Mouse (Mus musculus) embryonic stem cell, embryonic (primary cell): ENCODE data around the gene Ppp4r3a.
"Not testable (repeated sequence)": the region's sequence is repeated elsewhere in the genome, so short reads cannot be mapped to it uniquely, and the experiment has no call there.

ENCODE experiments used
- CTCF ChIA-PET, 4 experiments: fragments of 300-600 bp in 2 of 4; fragments of 350-600 bp in 2 of 4; sonication (Branson Sonifier 250); formaldehyde crosslinking; loops; one replicate each; lab custom pipeline; 2022; ENCODE audit warnings: inconsistent platforms in 2 of 4; lab: Charles Lee
- POLR2A ChIA-PET, 4 experiments: fragments of 300-600 bp in 2 of 4; fragments of 350-600 bp in 2 of 4; sonication (Branson Sonifier 250); formaldehyde crosslinking; loops; one replicate each; lab custom pipeline; 2022; ENCODE audit warnings: antibody characterized with exemption in 4 of 4, inconsistent platforms in 1 of 4; lab: Charles Lee

Gene Ppp4r3a

GRCm38 (mm10) chr12:101083076-101083838 lies at the start of gene Ppp4r3a:
Ppp4r3a (minus strand) TSS chr12:101083702.
- ChIA-PET POLR2A (interaction anchor here (0.6 to 5.3 kb wide), 50 partner anchors 8 to 1706 kb away, joined by 3 to 41 read pairs (median 4); partner anchors contain the start of genes Atxn3 (in 1 of the 4), Ccdc88c (in 1 of the 4), Tc2n (in 1 of the 4) and Trip11 (in 1 of the 4)), CTCF (no interaction called here)

GRCm38 (mm10) chr12:101123013-101123412 lies 39.5 kb upstream of the Ppp4r3a start:
- CTCF ChIA-PET = interaction anchor here in 1 of 4 experiments (0.5 kb wide), 1 partner anchor 9 kb away, joined by 3 read pairs; no protein-coding TSS in a partner anchor
- POLR2A ChIA-PET = no interaction called here

DNA sequence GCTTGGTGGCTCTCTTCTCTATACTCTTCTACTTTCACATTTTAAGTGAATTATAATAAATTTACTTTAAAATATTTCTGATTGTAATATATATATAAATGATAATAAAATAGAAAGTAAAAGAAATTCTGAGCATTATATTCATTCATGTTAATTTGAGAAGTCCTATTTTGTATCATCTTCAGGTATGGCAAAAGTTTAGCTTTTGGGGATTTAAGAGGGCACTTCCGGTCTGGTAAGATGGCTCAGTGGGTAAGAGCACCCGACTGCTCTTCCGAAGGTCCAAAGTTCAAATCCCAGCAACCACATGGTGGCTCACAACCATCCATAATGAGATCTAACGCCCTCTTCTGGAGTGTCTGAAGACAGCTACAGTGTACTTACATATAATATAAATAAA lies 38.6 kb upstream of the Ppp4r3a start:
- POLR2A ChIA-PET = interaction anchor here in 1 of 4 experiments (0.7 kb wide), 1 partner anchor 746 kb away, joined by 3 read pairs; no protein-coding TSS in a partner anchor
- CTCF ChIA-PET = not testable (repeated sequence)

DNA sequence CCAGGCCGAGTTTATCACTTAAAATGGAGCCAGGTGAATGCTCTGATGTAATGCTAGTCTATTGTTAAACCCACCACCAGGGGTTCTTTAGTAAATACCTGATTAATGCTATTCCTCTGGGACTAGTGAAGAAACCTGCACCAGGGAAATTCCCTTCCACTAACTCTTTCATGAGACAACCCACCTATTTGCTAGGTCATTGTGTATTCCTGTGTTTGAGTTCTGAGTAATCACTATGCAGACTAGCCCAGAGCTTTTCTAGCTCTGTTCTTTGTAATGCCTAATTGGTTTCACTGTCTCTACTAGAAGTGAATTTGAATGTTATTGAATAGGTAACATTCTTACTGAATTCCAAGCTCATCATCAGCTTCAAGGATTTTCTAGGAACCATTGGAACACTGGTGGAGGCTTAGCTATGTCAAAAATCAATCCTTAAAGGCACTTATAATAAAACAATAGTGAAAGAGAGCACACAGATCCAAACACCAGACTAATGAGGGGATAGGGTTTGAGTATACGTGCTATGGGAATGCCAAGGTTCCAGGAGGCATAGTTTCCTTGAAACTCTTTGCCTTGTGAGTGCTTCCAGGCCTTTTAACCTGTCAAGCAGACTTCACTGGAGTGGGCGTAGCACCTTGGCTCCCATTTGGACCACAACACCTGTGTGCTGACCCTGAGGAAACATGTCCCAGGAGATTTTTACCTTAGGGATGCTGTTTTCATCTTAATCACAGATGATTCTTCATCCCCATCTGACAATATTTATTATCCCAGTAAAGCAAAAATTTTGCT lies 26.5 kb upstream of the Ppp4r3a start:
- ChIA-PET POLR2A (interaction anchor here in 3 of 4 experiments (0.6 to 2.2 kb wide), 5 partner anchors 26 to 609 kb away, joined by 3 to 10 read pairs (median 4); partner anchors contain the start of genes Ppp4r3a (in 3 of the 3) and Tc2n (in 1 of the 3)), CTCF (interaction anchor here in 2 of 4 experiments (0.5 to 0.6 kb wide), 2 partner anchors 265 to 313 kb away, joined by 3 to 5 read pairs; no protein-coding TSS in a partner anchor)

DNA sequence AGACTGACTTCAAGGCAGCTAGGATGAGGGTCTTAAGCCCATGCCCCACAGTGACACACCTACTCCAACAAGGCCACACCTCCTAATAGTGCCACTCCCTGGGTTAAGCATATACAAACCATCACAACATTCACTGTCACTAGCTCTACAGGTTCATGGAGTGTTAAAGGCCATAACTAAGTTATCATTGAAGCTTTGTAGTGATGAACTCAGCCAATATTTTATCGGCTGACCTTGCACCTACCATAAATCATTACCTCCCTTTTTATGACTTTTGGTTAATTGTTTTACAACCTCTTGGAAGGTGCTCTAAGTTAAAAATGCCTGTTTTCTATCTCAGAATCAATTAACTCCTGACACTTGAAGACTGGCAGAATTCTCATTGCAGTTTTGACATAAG lies 24.2 kb upstream of the Ppp4r3a start:
- CTCF ChIA-PET = no interaction called here
- POLR2A ChIA-PET = interaction anchor here in 2 of 4 experiments (0.6 to 2.1 kb wide), 3 partner anchors 21 to 916 kb away, joined by 3 to 10 read pairs (median 3); partner anchors contain the start of gene Ppp4r3a (in 1 of the 2)

- CTCF ChIA-PET = interaction anchor here in 3 of 4 experiments (0.6 to 0.9 kb wide), 7 partner anchors 11 to 870 kb away, joined by 3 to 9 read pairs (median 3); no protein-coding TSS in a partner anchor
Observed at GRCm38 (mm10) chr12:101105571-101105970, 22.1 kb upstream of the Ppp4r3a start.

GRCm38 (mm10) chr12:101102648-101103047 lies 19.1 kb upstream of the Ppp4r3a start:
- POLR2A ChIA-PET = interaction anchor here in 1 of 4 experiments (0.7 to 1.4 kb wide), 2 partner anchors 11 to 18 kb away, joined by 3 to 14 read pairs; partner anchors contain the start of gene Ppp4r3a
- CTCF ChIA-PET = interaction anchor here in 1 of 4 experiments (0.7 kb wide), 1 partner anchor 946 kb away, joined by 3 read pairs; no protein-coding TSS in a partner anchor

More at GRCm38 (mm10) chr12:101105571-101105970, 22.1 kb upstream of the Ppp4r3a start:
- POLR2A ChIA-PET = interaction anchor here (0.6 to 2.7 kb wide), 21 partner anchors 9 to 1806 kb away, joined by 3 to 20 read pairs (median 4); partner anchors contain the start of gene Ppp4r3a (in 4 of the 4)

GRCm38 (mm10) chr12:101093678-101094077 lies 10.2 kb upstream of the Ppp4r3a start:
- CTCF ChIA-PET = not testable (repeated sequence)
- POLR2A ChIA-PET = interaction anchor here in 3 of 4 experiments (1.3 to 4.0 kb wide), 5 partner anchors 9 to 13 kb away, joined by 4 to 28 read pairs (median 6); partner anchors contain the start of gene Ppp4r3a (in 3 of the 3)

- ChIA-PET CTCF (no interaction called here), POLR2A (no interaction called here)
Observed at GRCm38 (mm10) chr12:101089955-101090354, 6.5 kb upstream of the Ppp4r3a start.

DNA sequence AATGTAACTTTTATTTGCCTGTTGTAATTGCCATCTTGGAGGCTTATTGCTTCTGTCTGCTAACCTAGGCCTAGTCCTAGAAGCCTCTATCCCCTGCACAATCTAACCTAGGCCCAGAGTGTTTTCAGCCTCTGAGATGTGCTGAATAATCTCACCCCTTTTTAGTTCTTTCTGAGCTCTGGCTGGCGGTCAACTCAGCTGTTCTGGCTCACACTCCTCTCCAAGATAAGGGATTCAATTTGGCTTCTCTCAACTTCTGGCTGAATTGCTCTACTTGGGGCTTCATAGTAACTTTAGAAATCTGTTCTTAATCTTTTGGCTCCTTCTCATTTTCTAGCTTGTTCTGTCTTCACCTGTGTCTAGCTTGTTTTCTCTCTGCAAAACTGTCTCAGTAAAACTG lies 3.9 kb upstream of the Ppp4r3a start:
- POLR2A ChIA-PET = interaction anchor here in 1 of 4 experiments (1.3 to 1.4 kb wide), 2 partner anchors 12 to 20 kb away, joined by 3 to 4 read pairs; no protein-coding TSS in a partner anchor
- CTCF ChIA-PET = interaction anchor here in 1 of 4 experiments (0.6 kb wide), 1 partner anchor 135 kb away, joined by 12 read pairs; no protein-coding TSS in a partner anchor

DNA sequence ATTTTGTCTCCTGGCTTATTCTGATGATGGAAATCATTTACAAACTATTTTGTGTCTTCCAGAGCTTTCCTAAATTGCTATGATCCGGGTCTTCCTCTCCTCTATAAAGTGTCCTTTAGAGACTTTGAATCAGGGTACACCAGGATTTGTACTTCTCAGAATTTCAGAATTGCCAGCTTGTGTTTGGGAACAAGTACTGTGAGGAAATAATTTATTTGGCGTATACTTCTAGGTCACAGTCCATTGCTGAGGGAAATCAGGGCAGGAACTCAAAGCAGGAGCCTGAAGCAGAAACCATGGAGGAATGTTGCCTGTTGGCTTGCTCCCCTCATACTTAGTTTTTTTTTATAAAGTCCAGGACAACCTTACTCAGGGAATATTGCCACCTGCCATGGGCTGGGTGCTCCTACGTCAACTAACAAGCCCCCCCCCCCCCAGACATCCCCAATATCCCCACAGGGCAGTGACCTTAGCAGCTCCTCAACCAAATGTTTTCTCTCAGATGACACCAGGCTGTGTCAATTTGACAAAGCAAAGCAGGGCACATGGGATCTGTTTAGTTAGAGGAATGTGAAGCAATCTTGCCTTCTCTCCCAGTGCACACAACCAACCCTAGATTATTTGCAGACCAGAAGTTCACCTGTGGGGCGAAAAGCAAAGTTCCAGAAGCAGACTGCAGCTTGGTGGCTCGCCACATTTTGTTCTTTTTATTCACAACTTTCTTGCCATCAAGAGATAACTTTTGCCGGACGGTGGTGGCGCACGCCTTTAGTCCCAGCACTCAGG lies 1.6 kb upstream of the Ppp4r3a start:
- POLR2A ChIA-PET = interaction anchor here in 3 of 4 experiments (0.5 to 5.3 kb wide), 17 partner anchors 9 to 1305 kb away, joined by 3 to 41 read pairs (median 6); partner anchors contain the start of gene Tc2n (in 1 of the 3)
- CTCF ChIA-PET = interaction anchor here in 1 of 4 experiments (1.1 kb wide), 1 partner anchor 1302 kb away, joined by 3 read pairs; no protein-coding TSS in a partner anchor

- CTCF ChIA-PET = no interaction called here
- POLR2A ChIA-PET = interaction anchor here (0.6 to 5.3 kb wide), 49 partner anchors 8 to 1705 kb away, joined by 3 to 41 read pairs (median 4); partner anchors contain the start of genes Trip11 (in 2 of the 4), Atxn3 (in 1 of the 4), Ccdc88c (in 1 of the 4) and Tc2n (in 1 of the 4)
Observed at GRCm38 (mm10) chr12:101084237-101084636, 735 bp upstream of the Ppp4r3a start.

DNA sequence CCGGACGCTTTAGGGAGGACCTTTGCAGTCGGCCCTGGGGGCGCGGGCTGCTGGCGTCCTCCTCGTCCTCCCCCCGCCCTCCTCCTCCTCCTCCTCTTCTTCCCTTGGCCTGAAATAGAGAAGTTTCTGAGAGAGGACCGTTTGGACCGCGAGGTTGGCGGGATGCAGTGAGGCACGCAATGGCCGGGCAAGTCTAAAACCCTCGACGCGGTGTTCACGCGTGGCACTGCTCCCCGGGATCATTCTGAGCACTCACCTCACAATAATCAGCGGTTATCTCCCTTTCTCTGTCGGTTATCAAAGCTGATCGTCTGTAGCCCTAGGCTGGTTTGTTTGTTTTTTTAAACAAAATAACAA lies 315 bp upstream of the Ppp4r3a start:
- POLR2A ChIA-PET = interaction anchor here (0.6 to 5.3 kb wide), 51 partner anchors 9 to 1706 kb away, joined by 3 to 41 read pairs (median 4); partner anchors contain the start of genes Trip11 (in 2 of the 4), Atxn3 (in 1 of the 4), Ccdc88c (in 1 of the 4) and Tc2n (in 1 of the 4)

GRCm38 (mm10) chr12:101082296-101083075 lies 1.0 kb downstream of the Ppp4r3a start:
- ChIA-PET POLR2A (interaction anchor here (0.6 to 5.3 kb wide), 28 partner anchors 11 to 917 kb away, joined by 3 to 41 read pairs (median 5); partner anchors contain the start of genes Atxn3 (in 1 of the 4) and Trip11 (in 1 of the 4)), CTCF (interaction anchor here in 2 of 4 experiments (0.6 kb wide), 2 partner anchors 666 to 1425 kb away, joined by 3 read pairs; no protein-coding TSS in a partner anchor)

More for the DNA sequence above, 315 bp upstream of the Ppp4r3a start:
- CTCF ChIA-PET = no interaction called here

DNA sequence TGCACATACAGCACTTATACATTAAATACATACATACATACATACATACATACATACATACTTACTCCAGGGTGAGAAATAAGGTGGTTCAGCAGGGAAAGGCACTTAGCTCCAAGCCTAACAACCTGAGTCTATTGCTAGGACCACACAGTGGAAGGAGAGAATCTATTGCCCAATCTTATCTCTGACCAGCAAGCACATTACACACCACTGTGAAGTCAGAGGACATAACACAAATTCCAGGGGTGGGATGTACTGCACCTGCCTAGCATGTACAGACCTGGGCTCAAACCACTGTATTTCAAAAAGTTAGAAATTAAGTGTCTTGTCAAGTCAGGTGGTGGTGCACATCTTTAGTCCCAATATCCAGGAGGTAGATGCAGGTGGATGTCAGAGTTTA lies 5.5 kb downstream of the Ppp4r3a start:
- POLR2A ChIA-PET = interaction anchor here in 2 of 4 experiments (0.8 to 2.2 kb wide), 12 partner anchors 10 to 898 kb away, joined by 3 to 15 read pairs (median 3); partner anchors contain the start of genes Atxn3 (in 1 of the 2) and Cpsf2 (in 1 of the 2)

More for the DNA sequence above, 5.5 kb downstream of the Ppp4r3a start:
- CTCF ChIA-PET = interaction anchor here in 1 of 4 experiments (0.6 kb wide), 1 partner anchor 245 kb away, joined by 3 read pairs; no protein-coding TSS in a partner anchor
